Mouse (Mus musculus) heart, embryonic 14.5 days (tissue): ENCODE results near the gene Cd4. TPM values are rescaled to one million over a fixed set of nuclear protein-coding genes. Genes with fewer than 3 reads are reported as not detected.
A peak's percentile ranks its signal among the peaks of the same experiment; 100 is the strongest.

Experiments
- ATAC-seq: fragments of 200-750 bp; cut with Nextera tagmentation; 2 replicates; pipeline ENCODE4 v1.8.0; 2017; ENCODE audit warnings: low read depth, moderate TSS enrichment; ENCODE audit not compliant: insufficient number of reproducible peaks, insufficient read depth, low FRiP score
- H3K27ac ChIP-seq, 2 experiments: fragments of 200-500 bp in 1 of 2; fragments of 300-500 bp in 1 of 2; sonication (generic) in 1 of 2; replicated peaks in 1 of 2; 2 replicates each; pipeline ENCODE4 v1.5.1; 2012 to 2014; ENCODE audit warnings: low read depth in 2 of 2, low read length in 2 of 2, control low read depth in 1 of 2, mild to moderate bottlenecking in 1 of 2, mixed read lengths in 1 of 2; ENCODE audit not compliant: control insufficient read depth in 1 of 2, insufficient read depth in 1 of 2
- H3K27me3 ChIP-seq: fragments of 300-500 bp; sonication (generic); 2 replicates; pipeline ENCODE4 v1.6.1; 2014; ENCODE audit warnings: mild to moderate bottlenecking, low read length, control low read depth; ENCODE audit not compliant: control insufficient read depth, insufficient read depth
- H3K36me3 ChIP-seq: fragments of 300-500 bp; sonication (generic); 2 replicates; pipeline ENCODE4 v1.6.1; 2014; ENCODE audit warnings: mild to moderate bottlenecking, control low read depth, low read length, mixed read lengths; ENCODE audit not compliant: control insufficient read depth, insufficient read depth
- H3K4me1 ChIP-seq, 2 experiments: fragments of 200-500 bp in 1 of 2; fragments of 300-500 bp in 1 of 2; sonication (generic) in 1 of 2; 2 replicates each; pipeline ENCODE4 v1.6.1; 2012 to 2014; ENCODE audit warnings: low read length in 2 of 2, control low read depth in 1 of 2, mixed read lengths in 1 of 2; ENCODE audit not compliant: control insufficient read depth in 2 of 2, insufficient read depth in 2 of 2
- H3K4me2 ChIP-seq: fragments of 300-500 bp; sonication (generic); 2 replicates; pipeline ENCODE4 v1.6.1; 2014; ENCODE audit warnings: mild to moderate bottlenecking, low read length
- H3K4me3 ChIP-seq, 2 experiments: fragments of 200-500 bp in 1 of 2; fragments of 300-500 bp in 1 of 2; sonication (generic) in 1 of 2; 2 replicates each; pipeline ENCODE4 v1.5.1; 2012 to 2014; ENCODE audit warnings: low read length in 2 of 2, mild to moderate bottlenecking in 2 of 2, control low read depth in 1 of 2, low read depth in 1 of 2, moderate library complexity in 1 of 2; ENCODE audit not compliant: control insufficient read depth in 1 of 2, insufficient read depth in 1 of 2
- H3K9ac ChIP-seq: fragments of 300-500 bp; sonication (generic); 2 replicates; pipeline ENCODE4 v1.6.1; 2014; ENCODE audit warnings: mild to moderate bottlenecking, low read length
- H3K9me3 ChIP-seq: fragments of 300-500 bp; sonication (generic); 2 replicates; pipeline ENCODE4 v1.6.1; 2016; ENCODE audit warnings: low read length, control low read depth; ENCODE audit not compliant: control insufficient read depth
- WGBS: fragments of 180-500 bp; shearing (Covaris S2); extraction: QIAGEN DNeasy Blood & Tissue Kit; methylation state at CpG from one replicate; pipeline ENCODE4 v1.1.7; 2014; 5-methylcytosine and 5-hydroxymethylcytosine counted together
- polyA plus RNA-seq: library from polyadenylated mRNA; unstranded; fragments of >200 nt; fragmentation: Nextera tagmentation; extraction: Ambion mirVana; gene quantifications from 2 replicates; pipeline ENCODE4 v1.2.1, GENCODE M21; 2014

The Cd4 gene
- polyA plus RNA-seq, 1 experiment from 2014 or later = 0.16 TPM

- no peaks in the 10 kb centered on the region for H3K9me3 ChIP-seq
- peaks cover 33% of the 10 kb centered on the region for H3K27me3 ChIP-seq
- no peak overlapping the region for H3K9ac ChIP-seq
- H3K4me1 ChIP-seq = peaks cover 14 to 24% of the 10 kb centered on the region in 2 experiments; a peak in 3 of 4 replicates
- no peak for ATAC-seq
- H3K4me3 ChIP-seq = no peak overlapping the region
- no peaks in the 10 kb centered on the region for H3K36me3 ChIP-seq
- no peak overlapping the region for H3K27ac ChIP-seq
- WGBS = 86% methylated on average over 19 of the region's 19 CpGs
- H3K4me2 ChIP-seq = no peak overlapping the region
These were observed 26.8 kb downstream of the Cd4 start for GRCm38 (mm10) chr6:124861266-124861665.

GRCm38 (mm10) chr6:124860511-124860910 lies 27.5 kb downstream of the Cd4 start:
- Histone ChIP-seq H3K4me1 (peaks cover 16 to 24% of the 10 kb centered on the region in 2 experiments; a peak in 3 of 4 replicates), H3K27me3 (peaks cover 33% of the 10 kb centered on the region), H3K27ac (no peak overlapping the region), H3K4me2 (no peak overlapping the region), H3K9ac (no peak overlapping the region), H3K9me3 (no peaks in the 10 kb centered on the region), H3K36me3 (no peaks in the 10 kb centered on the region), H3K4me3 (no peak overlapping the region)
- ATAC-seq = no peak
- WGBS = 73% methylated on average over 9 of the region's 9 CpGs

GRCm38 (mm10) chr6:124859725-124860124 lies 28.3 kb downstream of the Cd4 start:
- Histone ChIP-seq H3K9me3 (no peaks in the 10 kb centered on the region), H3K27ac (no peak overlapping the region), H3K4me2 (no peak overlapping the region; the same call in 1 of the 2 replicates), H3K4me1 (peaks cover 16 to 28% of the 10 kb centered on the region in 2 experiments; a peak in 3 of 4 replicates), H3K9ac (peak overlapping the region; percentile 48; the same call in 1 of the 2 replicates), H3K27me3 (peaks cover 26% of the 10 kb centered on the region), H3K4me3 (no peak overlapping the region), H3K36me3 (peaks cover 2% of the 10 kb centered on the region; the same call in 1 of the 2 replicates)
- 4% methylated on average over 12 of the region's 12 CpGs for WGBS
- no peak for ATAC-seq

- H3K4me2 ChIP-seq = no peak overlapping the region
- no peak overlapping the region for H3K9ac ChIP-seq
- WGBS = 69% methylated on average over 27 of the region's 28 CpGs
- no peaks in the 10 kb centered on the region for H3K9me3 ChIP-seq
- peaks cover 13 to 27% of the 10 kb centered on the region in 2 experiments; a peak in 3 of 4 replicates for H3K4me1 ChIP-seq
- no peak overlapping the region for H3K27ac ChIP-seq
- H3K4me3 ChIP-seq = no peak overlapping the region
- H3K27me3 ChIP-seq = peaks cover 22% of the 10 kb centered on the region
- no peak for ATAC-seq
- peaks cover 4% of the 10 kb centered on the region for H3K36me3 ChIP-seq
These were observed 29.3 kb downstream of the Cd4 start for GRCm38 (mm10) chr6:124858561-124859318.

GRCm38 (mm10) chr6:124857840-124858530 lies 30.0 kb downstream of the Cd4 start:
- peaks cover 10 to 23% of the 10 kb centered on the region in 2 experiments; a peak in 3 of 4 replicates for H3K4me1 ChIP-seq
- 29% methylated on average over 26 of the region's 26 CpGs for WGBS
- ATAC-seq = no peak

GRCm38 (mm10) chr6:124856916-124857839 lies 30.8 kb downstream of the Cd4 start, which contains the start of gene P3h3:
P3h3 (minus strand) TSS chr6:124857752.
- peak within 1 kb of the TSS; percentile 71 to 87 for H3K27ac ChIP-seq
- peak within 1 kb of the TSS; percentile 58 to 81 for H3K4me3 ChIP-seq
- under 1% methylated on average over 68 of the region's 86 CpGs for WGBS
- H3K36me3 ChIP-seq = peaks cover 13% of the 10 kb centered on the region
- H3K9me3 ChIP-seq = no peaks in the 10 kb centered on the region
- peaks cover 21% of the 10 kb centered on the region for H3K27me3 ChIP-seq
- H3K4me1 ChIP-seq = peaks cover 5 to 18% of the 10 kb centered on the region in 2 experiments; a peak in 2 of 4 replicates
- peak; percentile 73 for ATAC-seq
- peak within 1 kb of the TSS; percentile 93 for H3K4me2 ChIP-seq
- H3K9ac ChIP-seq = peak within 1 kb of the TSS; percentile 89

More at GRCm38 (mm10) chr6:124857840-124858530, 30.0 kb downstream of the Cd4 start:
- H3K27me3 ChIP-seq = peaks cover 22% of the 10 kb centered on the region
- peak overlapping the region; percentile 93 for H3K4me2 ChIP-seq
- peaks cover 7% of the 10 kb centered on the region for H3K36me3 ChIP-seq
- peak overlapping the region; percentile 46 to 87 for H3K27ac ChIP-seq
- no peaks in the 10 kb centered on the region for H3K9me3 ChIP-seq
- peak overlapping the region; percentile 89 for H3K9ac ChIP-seq
- peak overlapping the region; percentile 58 to 81 for H3K4me3 ChIP-seq

- H3K9ac ChIP-seq = peak overlapping the region; percentile 89
- no peak for ATAC-seq
- H3K4me2 ChIP-seq = peak overlapping the region; percentile 93
- peak overlapping the region; percentile 58 to 87; a peak in 3 of 4 replicates for H3K27ac ChIP-seq
- peak overlapping the region; percentile 58 to 81 for H3K4me3 ChIP-seq
- peaks cover 5 to 15% of the 10 kb centered on the region in 2 experiments; a peak in 2 of 4 replicates for H3K4me1 ChIP-seq
- peaks cover 13% of the 10 kb centered on the region for H3K27me3 ChIP-seq
- WGBS = 6% methylated on average over 14 of the region's 14 CpGs
- H3K9me3 ChIP-seq = no peaks in the 10 kb centered on the region
- peaks cover 13% of the 10 kb centered on the region for H3K36me3 ChIP-seq
These were observed 31.7 kb downstream of the Cd4 start for GRCm38 (mm10) chr6:124856321-124856720.
